In the genomic region with DNA sequence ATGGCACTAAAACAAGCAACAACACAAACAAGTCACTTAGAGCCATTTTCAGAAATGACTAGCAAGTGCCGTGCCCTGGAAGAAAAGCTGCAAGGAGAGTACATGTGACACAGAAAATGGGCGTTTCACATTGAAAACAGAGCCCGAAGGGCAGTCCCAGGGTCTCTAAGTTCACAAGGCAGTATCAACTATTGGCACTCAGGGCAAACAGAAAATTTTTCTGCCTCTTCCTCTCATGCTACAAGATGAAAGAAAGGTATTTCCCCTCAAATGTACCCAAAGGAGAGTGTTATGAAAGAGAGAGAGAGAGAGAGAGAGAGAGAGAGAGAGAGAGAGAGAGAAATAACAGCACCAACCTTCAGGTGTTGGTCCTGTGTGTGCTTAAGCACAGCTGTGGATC, we compare ENCODE assay signal across 18 mouse cellular contexts. TPM values are rescaled to one million over a fixed set of nuclear protein-coding genes. Genes with fewer than 3 reads are reported as not detected.
"Had no signal": no experiment of that assay in that cellular context is flagged by ENCODE, and none has a peak within 500 bp of the region (broad histone marks: within the 10 kb centered on the region; RNA-seq: fewer than 3 reads in every experiment).

No protein-coding gene starts in this region.

- H3K36me3 ChIP-seq: limb, embryonic 12.5 days; midbrain, embryonic 10.5 days; midbrain, embryonic 15.5 days; neural tube, embryonic 13.5 days had no signal

- H3K9me3 ChIP-seq: limb, embryonic 12.5 days; midbrain, embryonic 10.5 days; midbrain, embryonic 15.5 days; neural tube, embryonic 13.5 days had no signal

- ATAC-seq: lung, postnatal 0 days; midbrain, embryonic 15.5 days had no signal

- H3K4me3 ChIP-seq: limb, embryonic 12.5 days; midbrain, embryonic 10.5 days; midbrain, embryonic 15.5 days; neural tube, embryonic 13.5 days had no signal

- H3K9ac ChIP-seq: limb, embryonic 12.5 days; liver, embryonic 14.5 days; midbrain, embryonic 15.5 days; neural tube, embryonic 13.5 days had no signal

- H3K4me2 ChIP-seq: limb, embryonic 12.5 days; midbrain, embryonic 15.5 days; neural tube, embryonic 13.5 days had no signal

- H3K4me1 ChIP-seq: limb, embryonic 12.5 days; midbrain, embryonic 10.5 days; midbrain, embryonic 15.5 days; neural tube, embryonic 13.5 days had no signal

- H3K27me3 ChIP-seq: limb, embryonic 12.5 days; midbrain, embryonic 15.5 days; neural tube, embryonic 13.5 days had no signal

- H3K27ac ChIP-seq: kidney, postnatal 0 days; limb, embryonic 12.5 days; liver, embryonic 14.5 days; midbrain, embryonic 10.5 days; midbrain, embryonic 15.5 days; neural tube, embryonic 13.5 days; stomach, postnatal 0 days had no signal

- DNase-seq: kidney, adult 8-10 months; kidney, postnatal 36 days; layer of hippocampus, adult 9-11 months; layer of hippocampus, postnatal 36 days; liver; lung, adult 2 months; lung, postnatal 36 days; right cerebral cortex, postnatal 14 days had no signal

RNA-seq across cellular contexts. Expression of gene Xcl1, which starts 53.4 kb away (rescaled TPM):
- total RNA-seq: layer of hippocampus, adult 18-20 months; layer of hippocampus, postnatal 36 days; left cerebral cortex, postnatal 36 days had no signal
- polyA plus RNA-seq: kidney, postnatal 0 days; limb, embryonic 12.5 days; liver, embryonic 14.5 days; lung, postnatal 0 days; midbrain, embryonic 10.5 days; midbrain, embryonic 15.5 days; neural tube, embryonic 13.5 days had no signal
